Mouse (Mus musculus) mesoderm, embryonic 11.5 days (tissue): ENCODE measurements around the gene Spag7.

Source experiments
- DNase-seq: peaks from one replicate; pipeline ENCODE4 v3.0.0-alpha.2; 2012; ENCODE audit warnings: low read depth, low spot score

Spag7 gene

DNA sequence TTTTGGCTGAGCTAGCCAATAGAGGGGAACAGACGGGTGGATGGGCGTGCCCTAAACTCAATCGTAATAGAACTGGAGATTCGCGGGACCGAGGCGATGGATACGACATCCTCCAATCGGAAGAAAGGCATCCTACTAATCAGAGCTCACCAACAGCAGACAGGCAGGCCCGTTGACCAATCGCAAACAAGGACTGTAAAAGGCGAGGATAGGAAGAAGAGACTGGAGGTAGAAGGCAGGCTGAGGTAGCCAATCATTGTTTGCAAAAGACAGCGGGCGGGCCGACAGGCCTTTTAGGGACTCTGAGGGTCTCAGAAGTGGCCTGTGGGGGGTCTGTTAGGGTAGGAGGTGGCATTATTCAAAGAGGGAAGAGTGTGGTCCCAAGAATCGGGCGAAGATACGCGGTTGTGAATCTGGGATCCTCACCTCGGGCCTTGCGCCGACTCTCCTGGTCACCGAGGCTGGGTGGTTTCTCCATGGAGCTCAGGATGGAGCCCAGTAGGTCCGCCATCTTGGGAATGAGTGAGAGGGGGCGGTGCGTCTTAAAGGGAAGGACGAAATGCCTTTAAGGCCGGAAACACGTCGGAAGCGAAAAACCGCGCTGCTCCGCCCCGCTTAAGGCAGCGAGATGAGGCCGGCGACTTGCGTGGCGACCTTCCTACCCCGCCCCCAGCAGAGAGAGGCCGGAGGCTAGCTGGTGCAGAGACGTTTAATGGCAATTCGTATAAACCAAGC is at the start of gene Spag7:
Gene Spag7, minus strand, starts transcription at position 646 of the 735 bp plus-strand sequence.
- peak; percentile 99 for DNase-seq

DNA sequence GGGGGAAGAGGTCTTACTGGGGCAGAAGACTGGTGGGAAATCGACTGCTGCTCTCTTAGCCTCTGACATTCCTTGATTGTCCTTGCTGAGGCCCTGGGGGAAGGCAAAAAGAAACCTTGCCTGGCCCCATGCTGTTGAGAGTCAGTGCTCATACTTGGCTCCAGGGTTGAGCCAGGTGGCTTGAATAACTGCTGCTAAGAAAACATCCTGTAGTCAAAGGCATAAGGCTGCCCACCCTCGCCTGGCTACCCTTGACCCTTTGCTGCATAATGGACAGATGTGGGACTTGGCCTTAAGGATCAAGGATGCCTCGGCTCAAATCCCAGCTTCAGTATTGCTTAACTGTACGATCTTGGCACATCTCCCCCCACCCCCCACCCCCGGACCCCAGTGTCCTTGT is 49.3 kb upstream of the Spag7 start:
- DNase-seq = no peak

- no peak for DNase-seq
Observed at GRCm38 (mm10) chr11:70715832-70716231, 46.6 kb upstream of the Spag7 start.

DNA sequence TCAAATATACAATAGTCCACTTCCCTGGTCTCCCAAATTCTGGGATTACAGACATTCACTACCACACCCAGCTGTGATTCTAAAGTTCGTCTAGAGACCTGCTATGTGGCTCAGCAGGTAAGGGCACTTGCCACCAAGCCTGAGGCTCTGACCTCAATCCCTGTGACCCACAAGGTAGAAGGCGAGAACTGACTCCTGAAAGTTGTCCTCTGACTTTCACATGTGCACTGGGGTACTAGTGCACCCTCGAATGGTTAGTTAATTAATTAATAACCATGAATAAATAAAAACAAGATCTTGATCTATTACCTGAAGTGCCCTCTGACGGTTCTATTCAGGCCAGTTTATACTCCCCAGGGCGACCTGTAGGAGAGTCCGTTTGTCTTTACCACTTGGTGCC is 44.0 kb upstream of the Spag7 start:
- no peak for DNase-seq

DNA sequence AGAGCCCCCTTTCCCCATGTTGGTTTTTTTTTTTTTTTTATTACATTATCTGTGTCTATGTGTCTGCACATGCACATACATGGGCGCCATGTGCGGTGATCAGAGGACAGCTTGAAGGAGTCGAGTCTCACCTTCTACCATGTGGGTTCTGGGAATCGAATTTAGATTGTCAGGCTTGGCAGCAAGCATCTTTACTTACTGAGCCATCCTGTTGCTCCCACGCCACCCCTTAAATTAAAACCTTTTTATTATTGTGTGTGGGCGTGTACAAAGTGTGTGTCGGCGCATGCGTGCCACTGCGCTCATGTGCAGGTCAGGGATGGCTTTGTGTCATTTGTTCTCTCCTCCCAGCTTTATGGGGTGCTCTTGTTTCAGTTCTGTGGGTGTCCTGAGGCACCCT is 41.8 kb upstream of the Spag7 start:
- DNase-seq = no peak

DNA sequence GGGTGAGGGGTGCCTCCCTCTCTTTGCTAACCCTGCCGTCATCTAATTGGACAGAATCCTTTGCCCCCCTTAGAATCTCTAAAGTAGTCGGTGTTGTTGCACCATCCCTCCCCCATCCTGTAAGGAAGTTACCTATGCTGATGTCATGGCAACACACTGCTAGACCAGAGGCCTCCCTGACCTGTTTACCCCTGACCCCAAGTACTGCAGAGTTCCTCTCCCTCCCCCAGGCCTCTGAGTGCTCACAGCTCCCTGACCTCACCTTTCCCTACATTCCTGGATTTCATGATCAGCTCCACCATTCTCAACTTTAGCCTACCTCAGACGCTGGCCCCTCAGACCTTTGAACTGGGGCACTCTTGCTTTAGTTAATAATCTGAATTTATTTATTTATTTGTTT is 36.9 kb upstream of the Spag7 start:
- DNase-seq = no peak

- no peak for DNase-seq
Observed at GRCm38 (mm10) chr11:70702781-70703180, 33.6 kb upstream of the Spag7 start.

DNA sequence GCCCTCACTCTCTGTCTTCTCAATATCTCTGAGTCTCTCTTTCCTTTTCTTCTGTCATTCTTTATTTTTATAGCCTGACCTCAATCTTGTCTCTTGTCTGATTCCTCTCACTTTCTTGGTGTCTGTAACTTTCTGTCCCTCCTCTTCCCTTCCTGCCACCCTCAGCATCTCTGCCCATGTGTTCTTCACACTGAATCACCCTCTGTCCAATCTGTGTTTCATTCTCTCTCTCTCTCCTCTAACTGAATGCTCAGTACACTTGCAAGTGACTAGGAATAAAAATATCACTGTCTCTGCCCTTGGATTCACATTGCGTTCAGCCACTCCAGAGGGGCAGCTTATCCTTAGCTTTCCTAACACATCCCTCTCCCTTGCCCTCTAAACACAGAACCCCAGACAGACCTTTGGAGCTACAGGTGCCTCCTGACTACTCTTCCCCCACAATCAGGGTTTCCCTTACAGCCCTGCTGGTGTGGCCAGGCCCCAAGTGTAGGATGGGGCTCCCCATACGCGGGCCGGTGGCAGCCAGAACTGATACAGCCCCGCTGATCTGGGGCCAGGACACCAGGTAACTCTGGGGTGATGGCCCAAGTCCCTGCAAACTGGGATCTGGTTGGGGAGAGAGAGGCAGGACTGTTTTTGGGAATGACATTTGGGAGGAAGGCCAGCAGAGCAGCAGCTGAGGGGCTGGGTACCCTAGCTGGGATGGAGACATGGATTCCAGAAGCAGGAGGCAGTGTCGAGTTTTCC is 32.9 kb upstream of the Spag7 start:
- DNase-seq = no peak

GRCm38 (mm10) chr11:70701221-70701955 is 32.2 kb upstream of the Spag7 start:
- no peak for DNase-seq

DNA sequence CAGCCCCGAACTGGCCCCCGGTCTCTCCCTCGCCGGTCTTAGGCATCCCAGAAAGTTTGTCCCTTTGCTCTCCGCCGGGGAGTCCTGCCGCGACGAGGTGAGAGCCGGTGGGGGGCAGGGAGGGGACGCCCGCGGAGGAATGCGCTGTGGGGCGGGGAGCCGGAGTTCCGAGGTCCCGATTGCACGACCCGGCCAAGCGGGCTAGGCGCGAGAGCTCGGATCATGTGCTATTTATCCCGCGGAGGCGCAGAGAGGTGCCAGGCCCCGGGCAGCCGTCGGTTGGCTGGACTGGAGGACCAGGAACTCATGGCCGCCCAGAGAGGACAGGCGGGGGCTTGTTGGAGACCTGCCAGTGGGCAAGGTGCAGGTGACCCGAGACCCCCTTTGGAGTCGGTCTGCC is 31.4 kb upstream of the Spag7 start:
- peak; percentile 51 for DNase-seq

DNA sequence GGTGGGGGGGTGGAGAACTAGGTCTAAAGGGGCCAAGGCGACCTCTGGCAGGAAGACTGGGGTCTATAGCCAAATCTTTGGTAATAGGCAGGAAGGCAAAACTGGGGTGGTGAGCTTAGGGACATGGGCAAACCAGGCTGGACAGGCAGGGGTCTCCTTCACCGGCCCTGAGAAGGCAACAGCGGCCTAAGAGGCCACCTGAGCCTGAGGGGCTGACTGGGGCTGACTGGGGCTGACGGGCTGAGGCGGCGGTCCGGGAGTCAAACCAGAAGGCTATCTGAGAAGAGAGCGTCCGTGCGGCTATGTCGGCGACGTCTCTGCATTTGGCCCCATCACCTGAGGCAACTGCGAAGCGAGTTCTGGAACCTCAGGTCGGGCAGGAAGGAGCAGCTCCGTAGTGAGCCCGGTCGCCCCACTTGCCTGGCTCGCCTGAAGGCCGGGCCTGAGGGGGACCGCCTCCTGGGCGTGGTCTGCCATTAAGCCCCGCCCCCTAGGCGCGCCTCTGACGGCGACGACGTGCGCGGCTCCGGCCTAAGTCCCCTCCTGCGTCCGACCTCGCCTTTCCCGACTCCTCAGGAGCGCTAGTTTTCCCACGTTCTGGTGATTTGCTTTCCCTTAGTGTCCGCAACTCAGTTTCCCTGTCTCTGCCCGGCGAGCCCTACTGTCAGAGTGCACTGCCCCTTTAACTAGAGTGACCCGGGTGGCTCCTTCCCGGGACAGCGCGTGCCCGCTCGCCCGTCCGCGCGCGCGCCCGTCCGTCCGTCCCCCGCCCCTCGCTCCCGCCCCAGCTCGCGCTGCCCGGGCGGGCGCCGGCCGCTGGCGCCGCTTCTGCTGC is 30.7 kb upstream of the Spag7 start, which contains the start of the genes Inca1 and Kif1c:
Gene Inca1, minus strand, starts transcription at position 434 of the 835 bp plus-strand sequence.
Gene Kif1c, plus strand, starts transcription at position 827 of the 835 bp plus-strand sequence.
- peak; percentile 94 for DNase-seq

DNA sequence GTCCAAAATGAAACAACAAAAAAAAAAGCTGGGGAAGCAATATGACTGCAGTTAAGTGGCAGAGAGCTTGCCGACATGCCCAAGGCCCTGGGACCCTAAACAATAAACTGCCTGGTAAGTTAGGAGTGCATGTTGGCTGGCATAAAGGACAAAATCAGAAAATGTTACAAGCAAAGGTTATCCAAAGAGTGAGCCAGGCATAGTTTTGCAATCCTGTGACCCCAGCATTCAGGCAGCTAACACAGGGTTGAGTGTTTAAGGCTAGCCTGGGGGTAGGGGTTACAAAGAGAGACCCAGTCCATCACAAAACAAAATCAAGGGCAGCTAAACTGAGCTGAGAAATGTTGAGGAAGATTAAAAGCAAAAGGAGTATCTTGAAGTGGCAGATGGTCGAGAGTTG is 29.8 kb upstream of the Spag7 start:
- no peak for DNase-seq

GRCm38 (mm10) chr11:70697376-70697775 is 28.2 kb upstream of the Spag7 start:
- no peak for DNase-seq

GRCm38 (mm10) chr11:70693504-70693903 is 24.3 kb upstream of the Spag7 start:
- DNase-seq = no peak

GRCm38 (mm10) chr11:70689578-70689977 is 20.4 kb upstream of the Spag7 start:
- DNase-seq = no peak

- no peak for DNase-seq
Observed at GRCm38 (mm10) chr11:70688372-70688771, 19.2 kb upstream of the Spag7 start.

GRCm38 (mm10) chr11:70687601-70688199 is 18.5 kb upstream of the Spag7 start, which contains the start of gene Camta2:
Gene Camta2, minus strand, starts transcription at chr11:70688105.
- DNase-seq = peak; percentile 85

DNA sequence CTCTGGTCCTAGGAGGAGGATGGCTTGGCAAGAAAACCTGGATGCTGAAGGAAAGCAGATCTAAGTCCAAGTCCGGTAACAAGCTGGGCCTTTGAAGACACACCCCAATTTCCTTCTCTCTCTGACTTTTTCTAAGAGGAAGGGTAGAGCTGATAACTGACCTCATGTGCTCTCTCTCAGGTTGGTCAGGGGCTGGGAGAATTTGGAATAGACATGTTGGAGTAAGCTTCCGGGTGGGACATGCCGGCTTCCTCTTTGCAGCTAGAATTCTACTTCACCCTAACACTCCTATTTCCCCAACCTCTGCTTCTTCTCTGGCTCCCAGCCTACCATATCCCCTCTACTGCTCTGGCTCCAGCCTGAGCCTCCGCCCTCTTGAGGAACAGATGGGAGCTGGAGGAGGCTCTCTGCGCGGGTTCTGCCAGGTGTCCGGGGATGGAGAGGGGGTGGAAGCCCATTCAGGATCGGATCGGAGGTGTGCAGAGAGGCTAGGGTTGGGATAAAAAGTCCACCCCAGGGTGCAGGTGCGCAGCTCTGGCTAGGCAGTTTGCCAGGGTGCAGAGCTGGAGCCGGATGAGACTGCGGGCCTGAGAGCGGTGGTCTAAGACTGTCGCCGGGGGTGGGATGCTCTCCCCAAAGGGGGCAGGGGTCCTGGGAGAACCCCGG is 17.8 kb upstream of the Spag7 start:
- peak; percentile 41 for DNase-seq

DNA sequence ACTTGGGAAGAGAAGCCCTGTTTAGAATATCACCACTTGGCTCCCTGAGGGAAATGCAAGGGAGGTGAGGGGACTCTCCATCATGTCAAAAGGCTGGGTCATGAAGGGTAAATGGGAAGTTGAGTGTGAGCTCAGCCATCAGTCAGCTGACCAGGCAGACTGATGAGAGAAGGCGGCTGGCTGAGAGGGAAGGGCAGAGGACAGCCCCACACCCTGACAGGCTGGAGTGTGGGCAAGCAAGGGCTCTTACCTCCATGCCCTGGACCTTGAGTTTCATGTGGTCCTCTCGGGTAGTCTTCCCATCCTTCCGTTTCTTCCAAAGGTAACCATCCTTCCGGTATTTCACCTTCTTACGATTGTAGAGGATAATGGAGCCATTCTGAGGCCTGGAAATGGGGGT is 14.4 kb upstream of the Spag7 start:
- DNase-seq = no peak

GRCm38 (mm10) chr11:70681897-70682581 is 12.8 kb upstream of the Spag7 start:
- DNase-seq = peak; percentile 82
